8 mouse cellular contexts compared by ENCODE assay signal in genomic region chr6:87207373-87207982, GRCm38 (mm10).
A peak's percentile ranks its signal among the peaks of the same experiment; 100 is the strongest.
DNase-seq lines count a peak whose midpoint lies in the region; ATAC-seq and TF ChIP-seq lines count a peak whose summit lies in the region.

No protein-coding gene starts in this region.

- 49% methylated on average over 13 of the region's 13 CpGs for WGBS in hindbrain, embryonic 15.5 days
- 73% methylated on average over 13 of the region's 13 CpGs for WGBS in hindbrain, embryonic 10.5 days
- WGBS in kidney, adult 2 months = 39% methylated on average over 13 of the region's 13 CpGs

- peaks cover 29% of the 10 kb centered on the region for H3K4me1 ChIP-seq in hindbrain, embryonic 15.5 days (replicated peaks)
- H3K4me1 ChIP-seq in hindbrain, embryonic 10.5 days (replicated peaks) = peaks cover 4% of the 10 kb centered on the region; the same call in 1 of the 2 replicates
- H3K4me1 ChIP-seq in kidney, adult 2 months (ENCODE audit: control insufficient read depth, insufficient read depth, low read length) = no peaks in the 10 kb centered on the region

- H3K27me3 ChIP-seq in hindbrain, embryonic 15.5 days = no peaks in the 10 kb centered on the region
- no peaks in the 10 kb centered on the region for H3K27me3 ChIP-seq in hindbrain, embryonic 10.5 days (ENCODE audit: insufficient read depth, poor library complexity, severe bottlenecking)
- no peaks in the 10 kb centered on the region for H3K27me3 ChIP-seq in kidney, adult 2 months (replicated peaks; ENCODE audit: control insufficient read depth, insufficient read depth, low read length)

- no peak for DNase-seq in hindbrain, embryonic 10.5 days (ENCODE audit: low spot score)
- peak; percentile 32 for DNase-seq in Muller cell, postnatal 12 days (ENCODE audit: inconsistent ontology term)
- peak; percentile 29 for DNase-seq in embryo, embryonic 11 days
- peak; percentile 85 for DNase-seq in kidney, adult 2 months
- DNase-seq in lung, postnatal 36 days = peak; percentile 84
- no peak for DNase-seq in thymus, postnatal 14 days
- no peak for DNase-seq in frontal cortex, postnatal 36 days (ENCODE audit: low spot score in 2 of 2)

- H3K9me3 ChIP-seq in hindbrain, embryonic 15.5 days = no peaks in the 10 kb centered on the region
- H3K9me3 ChIP-seq in hindbrain, embryonic 10.5 days = no peaks in the 10 kb centered on the region

- no peak for ATAC-seq in hindbrain, embryonic 15.5 days (ENCODE audit: low FRiP score, low read depth)

- H3K36me3 ChIP-seq in hindbrain, embryonic 15.5 days = no peaks in the 10 kb centered on the region
- H3K36me3 ChIP-seq in hindbrain, embryonic 10.5 days = peaks cover 8% of the 10 kb centered on the region; the same call in 1 of the 2 replicates
- H3K36me3 ChIP-seq in kidney, adult 2 months (ENCODE audit: control insufficient read depth, insufficient read depth, low read length) = no peaks in the 10 kb centered on the region

- H3K4me3 ChIP-seq in hindbrain, embryonic 15.5 days = no peak overlapping the region
- H3K4me3 ChIP-seq in hindbrain, embryonic 10.5 days = no peak overlapping the region
- H3K4me3 ChIP-seq in kidney, adult 2 months (ENCODE audit: insufficient read depth, low read depth, low read length) = no peak overlapping the region

- no peak for TF ChIP-seq POLR2A in kidney, adult 2 months (IDR thresholded peaks at IDR 0.05; ENCODE audit: low read depth, low read length)

- no peak for TF ChIP-seq CTCF in kidney, adult 2 months (conservative IDR thresholded peaks at IDR 0.05; ENCODE audit: insufficient read depth, insufficient read length, low read depth, low read length)

- no peak overlapping the region for H3K9ac ChIP-seq in hindbrain, embryonic 15.5 days

- no peak overlapping the region for H3K4me2 ChIP-seq in hindbrain, embryonic 15.5 days

- H3K27ac ChIP-seq in hindbrain, embryonic 15.5 days (replicated peaks) = peak overlapping the region; percentile 46; the same call in 1 of the 2 replicates
- H3K27ac ChIP-seq in hindbrain, embryonic 10.5 days = no peak overlapping the region
- H3K27ac ChIP-seq in kidney, adult 2 months (ENCODE audit: insufficient read depth, low read depth, low read length) = no peak overlapping the region

Comparison
In these comparisons a context has a peak if more than half of its experiments do, and no peak if none do; other contexts are left out.
1. DNase-seq: peak in Muller cell, postnatal 12 days (single experiment), embryo, embryonic 11 days (single experiment), kidney, adult 2 months (single experiment) and lung, postnatal 36 days (single experiment); none in hindbrain, embryonic 10.5 days (single experiment), thymus, postnatal 14 days (single experiment) and frontal cortex, postnatal 36 days (0 of 2).